Mouse (Mus musculus): ENCODE data around the gene Arv1. TPM values are rescaled to one million over a fixed set of nuclear protein-coding genes. Genes with fewer than 3 reads are reported as not detected.

Arv1 gene
- polyA plus RNA-seq, 1 experiment from 2014 or later, result 32.8 TPM

DNA sequence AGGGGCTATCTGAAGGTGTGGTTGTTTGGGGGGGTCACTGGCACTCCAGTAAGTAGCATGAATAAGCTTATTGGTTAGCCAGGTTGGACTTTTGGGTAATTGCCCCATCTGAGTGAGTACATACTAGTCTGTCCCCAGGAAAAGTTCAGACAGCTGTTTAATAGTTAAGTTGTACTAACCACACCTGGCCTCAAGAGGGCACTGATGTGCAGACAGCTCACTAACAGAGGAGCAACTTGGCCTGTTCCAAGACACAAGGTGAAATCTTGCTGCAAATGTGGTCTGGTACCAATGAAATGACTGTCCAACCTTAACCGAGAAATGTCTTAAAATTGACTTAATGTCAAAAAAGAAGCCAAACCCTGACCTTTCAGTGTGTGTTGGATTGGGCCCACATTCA lies 17.3 kb downstream of the Arv1 start:
- H3K9ac ChIP-seq, result no peak overlapping the region
- H3K27me3 ChIP-seq, result no peaks in the 10 kb centered on the region
- H3K36me3 ChIP-seq, result peaks cover 32% of the 10 kb centered on the region
- ATAC-seq (ENCODE audit: low FRiP score), result no peak
- H3K4me2 ChIP-seq, result no peak overlapping the region
- WGBS, result 78% methylated on average over 1 of the region's 1 CpGs
- H3K27ac ChIP-seq, result no peak overlapping the region
- no peaks in the 10 kb centered on the region for H3K4me1 ChIP-seq (replicated peaks)
- H3K4me3 ChIP-seq, result no peak overlapping the region
- H3K9me3 ChIP-seq, result no peaks in the 10 kb centered on the region

DNA sequence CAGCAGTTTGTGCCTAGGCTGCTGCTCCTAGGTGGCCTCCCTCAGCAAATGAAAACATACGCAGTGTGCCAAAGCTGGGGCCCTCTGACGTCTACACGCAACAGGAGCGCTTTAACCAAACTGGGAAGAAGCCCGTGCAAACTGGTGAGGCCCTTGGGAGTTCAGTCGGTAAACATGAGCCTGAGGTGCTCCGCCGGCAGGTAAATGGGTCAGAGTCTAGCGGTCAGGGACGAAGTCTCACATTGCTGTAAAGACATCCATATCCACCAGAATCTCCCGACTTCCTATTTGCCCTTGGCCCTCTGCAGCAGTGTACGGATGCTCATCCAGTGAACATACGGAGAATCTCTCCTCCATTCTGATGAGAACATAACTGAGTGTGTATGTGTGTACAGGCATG lies 24.7 kb downstream of the Arv1 start:
- Histone ChIP-seq H3K4me3 (no peak overlapping the region), H3K36me3 (no peaks in the 10 kb centered on the region), H3K27ac (no peak overlapping the region), H3K9ac (no peak overlapping the region), H3K9me3 (no peaks in the 10 kb centered on the region), H3K4me2 (no peak overlapping the region), H3K27me3 (peaks cover 29% of the 10 kb centered on the region), H3K4me1 (replicated peaks) (peaks cover 12% of the 10 kb centered on the region)
- WGBS, result 75% methylated on average over 13 of the region's 13 CpGs
- ATAC-seq (ENCODE audit: low FRiP score), result no peak

- Histone ChIP-seq H3K9ac (peak overlapping the region; percentile 67), H3K4me2 (peak overlapping the region; percentile 67), H3K27ac (no peak overlapping the region), H3K4me3 (peak overlapping the region; percentile 49), H3K9me3 (no peaks in the 10 kb centered on the region), H3K36me3 (no peaks in the 10 kb centered on the region), H3K27me3 (peaks cover 68% of the 10 kb centered on the region), H3K4me1 (replicated peaks) (peaks cover 14% of the 10 kb centered on the region)
- 1% methylated on average over 31 of the region's 31 CpGs for WGBS
- no peak for ATAC-seq (ENCODE audit: low FRiP score)
Measured at GRCm38 (mm10) chr8:124751191-124751590, 29.3 kb downstream of the Arv1 start.

DNA sequence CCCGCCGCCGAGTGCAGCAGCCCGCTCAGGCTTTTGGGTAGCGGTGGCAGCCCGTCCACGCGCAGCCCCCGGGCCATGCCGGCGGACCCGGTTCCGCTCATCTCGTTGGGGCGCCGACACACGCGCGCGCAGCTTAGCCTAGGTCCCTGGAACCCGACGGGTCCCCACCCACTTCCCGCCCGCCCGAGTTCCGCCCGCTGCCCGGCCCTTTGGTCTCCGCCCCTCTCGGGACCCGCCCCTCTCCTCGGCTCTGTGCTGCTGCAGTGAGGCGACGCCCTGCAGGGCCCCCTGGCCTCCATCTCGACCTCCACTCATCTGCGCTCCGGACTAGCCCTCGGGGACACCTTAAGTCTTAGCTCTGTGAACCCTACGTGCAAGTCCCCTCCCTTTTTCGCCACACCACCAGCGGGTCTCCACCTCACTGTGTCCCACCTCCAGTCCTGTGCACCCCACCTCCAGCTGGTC lies 29.8 kb downstream of the Arv1 start, which contains the start of gene Fam89a:
Gene Fam89a, minus strand, starts transcription at position 124 of the 465 bp plus-strand sequence.
- under 1% methylated on average over 37 of the region's 41 CpGs for WGBS
- Histone ChIP-seq H3K4me2 (peak within 1 kb of the TSS; percentile 67), H3K9ac (peak within 1 kb of the TSS; percentile 67), H3K9me3 (no peaks in the 10 kb centered on the region), H3K4me1 (replicated peaks) (peaks cover 14% of the 10 kb centered on the region), H3K36me3 (no peaks in the 10 kb centered on the region), H3K4me3 (peak within 1 kb of the TSS; percentile 49), H3K27me3 (peaks cover 68% of the 10 kb centered on the region), H3K27ac (no peak within 1 kb of the TSS)
- peak; percentile 61 for ATAC-seq (ENCODE audit: low FRiP score)

DNA sequence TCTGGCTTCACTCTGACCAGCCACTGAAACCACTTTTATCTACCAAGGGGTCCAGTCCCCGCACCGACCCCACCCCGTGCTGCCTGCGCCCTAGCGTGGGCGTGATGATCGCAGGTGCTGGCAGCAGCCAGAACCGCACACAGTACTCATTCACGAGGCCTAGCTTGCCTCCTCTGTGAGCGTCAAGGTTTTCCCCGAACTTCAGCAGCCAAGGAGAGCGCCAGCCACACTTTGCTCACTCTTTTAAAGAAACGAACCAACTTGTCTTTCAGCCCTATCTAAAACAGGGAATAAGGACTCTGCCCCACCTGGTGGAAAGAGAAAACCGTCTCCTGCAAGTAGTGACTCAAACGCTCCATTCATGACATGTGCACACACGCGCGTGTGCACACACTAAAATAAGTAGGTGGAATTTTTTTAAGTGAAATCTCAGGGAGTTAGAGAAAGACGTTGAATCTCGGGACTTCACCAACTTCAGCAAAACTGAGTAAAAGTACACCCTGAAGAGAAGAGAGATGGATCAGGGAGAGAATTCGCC lies 30.5 kb downstream of the Arv1 start:
- H3K4me1 ChIP-seq (replicated peaks), result peaks cover 14% of the 10 kb centered on the region
- no peak for ATAC-seq (ENCODE audit: low FRiP score)
- no peaks in the 10 kb centered on the region for H3K36me3 ChIP-seq
- H3K4me3 ChIP-seq, result peak overlapping the region; percentile 49; the same call in 1 of the 2 replicates
- 34% methylated on average over 21 of the region's 21 CpGs for WGBS
- no peak overlapping the region; the same call in 1 of the 2 replicates for H3K4me2 ChIP-seq
- H3K27ac ChIP-seq, result no peak overlapping the region
- peaks cover 68% of the 10 kb centered on the region for H3K27me3 ChIP-seq
- H3K9ac ChIP-seq, result no peak overlapping the region
- H3K9me3 ChIP-seq, result no peaks in the 10 kb centered on the region

DNA sequence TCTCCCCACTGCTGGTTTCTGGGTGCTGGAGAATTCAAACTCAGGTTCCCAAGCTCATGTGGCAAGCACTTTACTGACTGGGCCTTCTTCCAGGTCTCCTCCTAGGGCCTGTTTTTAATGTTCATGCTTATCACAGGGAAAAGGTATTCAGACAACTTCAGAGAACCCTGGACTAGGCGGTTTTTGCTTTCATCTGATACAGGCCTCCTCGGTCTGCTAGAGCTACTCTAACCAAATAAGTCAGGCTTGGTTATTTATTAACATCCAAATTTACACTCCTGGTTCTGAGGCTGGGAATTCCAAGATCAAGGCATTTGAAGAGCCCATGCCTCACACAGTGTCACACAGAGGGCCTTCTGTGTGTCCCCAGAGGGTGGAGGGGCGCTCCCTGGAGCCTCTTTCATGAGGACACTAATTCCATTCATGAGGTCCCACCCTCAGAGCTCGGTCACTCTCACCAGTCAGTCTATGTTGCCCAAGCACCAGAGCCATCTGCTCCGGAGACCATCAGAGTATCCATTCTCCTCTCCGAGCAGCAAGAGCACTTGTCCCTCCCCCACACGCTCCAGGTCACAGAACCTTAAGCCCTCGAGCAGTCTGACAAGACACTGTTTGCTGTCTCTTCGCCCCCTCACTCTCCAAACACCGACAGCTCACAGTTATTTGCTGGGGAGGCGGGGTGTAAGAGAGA lies 32.3 kb downstream of the Arv1 start:
- Histone ChIP-seq H3K36me3 (no peaks in the 10 kb centered on the region), H3K4me1 (replicated peaks) (peaks cover 14% of the 10 kb centered on the region), H3K4me2 (no peak overlapping the region), H3K4me3 (no peak overlapping the region), H3K27me3 (peaks cover 64% of the 10 kb centered on the region), H3K9ac (no peak overlapping the region), H3K9me3 (no peaks in the 10 kb centered on the region), H3K27ac (no peak overlapping the region)
- 17% methylated on average over 11 of the region's 11 CpGs for WGBS
- no peak for ATAC-seq (ENCODE audit: low FRiP score)

DNA sequence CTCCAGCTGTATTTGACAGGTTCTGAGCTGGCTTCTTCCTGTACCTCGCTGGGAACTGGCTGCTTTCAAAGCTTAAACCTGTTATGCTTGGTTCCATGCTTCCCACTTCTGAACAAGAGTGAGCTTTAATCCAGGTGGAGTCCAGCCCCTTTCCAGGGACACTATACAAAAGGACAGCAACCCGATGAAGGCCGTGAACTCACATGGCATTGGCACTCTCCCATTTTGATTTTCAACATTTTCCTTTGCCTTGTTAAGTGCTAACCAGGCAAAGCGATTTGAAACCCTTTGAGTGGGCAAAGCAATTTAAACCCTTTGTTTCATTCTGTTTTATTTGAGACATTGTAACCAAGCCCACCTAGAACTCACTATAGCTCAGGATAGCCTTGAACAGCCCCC lies 32.9 kb downstream of the Arv1 start:
- WGBS, result 51% methylated on average over 4 of the region's 4 CpGs
- H3K9me3 ChIP-seq, result no peaks in the 10 kb centered on the region
- H3K36me3 ChIP-seq, result no peaks in the 10 kb centered on the region
- ATAC-seq (ENCODE audit: low FRiP score), result no peak
- H3K9ac ChIP-seq, result no peak overlapping the region
- H3K27me3 ChIP-seq, result peaks cover 58% of the 10 kb centered on the region
- H3K4me1 ChIP-seq (replicated peaks), result peaks cover 14% of the 10 kb centered on the region
- H3K4me3 ChIP-seq, result no peak overlapping the region
- no peak overlapping the region for H3K27ac ChIP-seq
- H3K4me2 ChIP-seq, result no peak overlapping the region

DNA sequence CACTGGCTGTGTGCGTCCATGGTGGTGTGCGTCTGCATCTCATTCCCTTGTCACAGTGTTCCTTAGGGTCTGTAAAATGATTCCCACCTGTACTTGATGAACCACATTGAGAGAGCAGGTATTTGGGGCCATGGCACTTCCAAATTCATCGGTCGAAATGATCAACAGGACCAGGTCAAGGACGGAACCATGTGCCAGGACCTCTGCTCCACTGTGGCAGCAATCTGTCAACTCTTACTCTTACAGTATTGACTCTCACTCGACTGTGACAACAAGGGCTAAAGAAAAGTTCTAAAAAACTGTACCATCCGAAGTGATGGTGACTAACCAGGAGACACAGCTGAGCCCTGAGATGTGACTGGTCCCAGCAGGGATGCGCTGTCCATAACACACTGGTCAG lies 33.5 kb downstream of the Arv1 start:
- WGBS, result 84% methylated on average over 8 of the region's 8 CpGs

DNA sequence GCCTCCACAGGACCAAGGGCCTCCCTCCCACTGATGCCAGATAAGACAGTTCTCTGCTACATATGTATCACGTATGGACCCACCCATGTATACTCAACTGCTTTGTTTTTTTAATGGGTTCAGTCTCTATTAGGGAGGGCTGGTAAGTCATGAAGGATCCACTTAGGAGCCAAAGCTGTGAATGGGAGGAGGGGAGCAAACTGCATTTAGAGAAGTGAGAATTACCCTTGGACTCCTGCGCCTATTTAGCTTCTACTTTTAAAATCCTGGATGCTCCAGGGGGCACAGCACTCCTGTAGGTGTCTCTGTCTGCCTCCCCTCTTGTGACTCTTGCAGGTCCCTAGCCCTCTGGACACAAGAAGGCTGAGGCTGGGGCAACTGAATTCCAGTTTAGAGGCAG lies 34.2 kb downstream of the Arv1 start:
- Histone ChIP-seq H3K4me3 (no peak overlapping the region), H3K9me3 (no peaks in the 10 kb centered on the region), H3K9ac (no peak overlapping the region), H3K4me1 (replicated peaks) (peaks cover 7% of the 10 kb centered on the region), H3K27ac (no peak overlapping the region), H3K36me3 (no peaks in the 10 kb centered on the region), H3K27me3 (peaks cover 45% of the 10 kb centered on the region), H3K4me2 (no peak overlapping the region)
- no peak for ATAC-seq (ENCODE audit: low FRiP score)
- WGBS, result 71% methylated on average over 2 of the region's 2 CpGs

More for the DNA sequence above, 33.5 kb downstream of the Arv1 start:
- ATAC-seq (ENCODE audit: low FRiP score), result no peak
- H3K27me3 ChIP-seq, result peaks cover 51% of the 10 kb centered on the region
- no peak overlapping the region for H3K9ac ChIP-seq
- no peaks in the 10 kb centered on the region for H3K36me3 ChIP-seq
- H3K4me2 ChIP-seq, result no peak overlapping the region
- H3K9me3 ChIP-seq, result no peaks in the 10 kb centered on the region
- no peak overlapping the region for H3K4me3 ChIP-seq
- H3K4me1 ChIP-seq (replicated peaks), result peaks cover 13% of the 10 kb centered on the region
- no peak overlapping the region for H3K27ac ChIP-seq

DNA sequence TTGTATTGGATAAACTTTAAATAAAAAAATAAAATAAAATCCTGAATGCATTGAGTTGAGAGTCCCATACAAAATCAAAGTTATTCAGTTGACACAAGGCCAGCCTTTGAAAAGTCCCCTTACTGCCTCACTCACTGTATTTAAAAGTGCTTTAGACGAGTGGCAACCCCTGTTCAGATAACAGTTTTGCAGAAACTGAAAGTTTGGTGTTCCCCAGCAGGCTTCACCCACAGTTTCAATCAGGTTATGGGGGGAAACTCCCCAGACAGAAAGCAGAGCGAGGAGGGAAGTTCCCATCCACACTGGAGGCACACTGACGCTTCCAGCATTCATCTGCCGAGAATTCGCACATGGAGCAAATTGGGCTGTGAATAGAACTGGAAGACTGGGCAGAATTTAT lies 34.7 kb downstream of the Arv1 start:
- no peak for ATAC-seq (ENCODE audit: low FRiP score)
- H3K27me3 ChIP-seq, result peaks cover 40% of the 10 kb centered on the region
- H3K4me3 ChIP-seq, result no peak overlapping the region
- H3K9ac ChIP-seq, result no peak overlapping the region
- H3K4me1 ChIP-seq (replicated peaks), result peaks cover 2% of the 10 kb centered on the region; the same call in 1 of the 2 replicates
- H3K27ac ChIP-seq, result no peak overlapping the region
- 66% methylated on average over 5 of the region's 5 CpGs for WGBS
- H3K9me3 ChIP-seq, result no peaks in the 10 kb centered on the region
- H3K36me3 ChIP-seq, result no peaks in the 10 kb centered on the region
- no peak overlapping the region for H3K4me2 ChIP-seq

- peaks cover 21% of the 10 kb centered on the region for H3K27me3 ChIP-seq
Measured at GRCm38 (mm10) chr8:124758544-124758943, 36.6 kb downstream of the Arv1 start.

DNA sequence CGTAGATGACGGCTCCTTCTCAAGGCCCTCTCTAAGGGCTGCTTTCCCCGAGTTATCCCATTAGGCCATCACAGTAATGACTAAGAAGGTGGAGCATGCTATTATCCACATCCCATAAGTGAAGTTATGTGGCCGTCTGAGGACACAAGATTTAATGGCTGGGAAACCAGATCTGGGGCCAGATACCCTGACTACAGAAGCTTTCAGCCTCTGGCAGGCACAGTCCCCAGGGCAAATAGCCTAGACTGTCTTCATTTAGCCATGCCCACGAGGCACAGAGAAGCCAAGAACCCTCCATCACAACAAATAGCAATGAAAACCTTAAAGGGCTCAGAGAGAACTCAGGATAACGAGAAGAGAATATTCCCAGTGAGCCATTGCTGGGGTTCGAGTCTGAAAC lies 41.1 kb downstream of the Arv1 start:
- 65% methylated on average over 7 of the region's 7 CpGs for WGBS

More at GRCm38 (mm10) chr8:124758544-124758943, 36.6 kb downstream of the Arv1 start:
- Histone ChIP-seq H3K9me3 (no peaks in the 10 kb centered on the region), H3K4me2 (no peak overlapping the region), H3K36me3 (no peaks in the 10 kb centered on the region), H3K9ac (no peak overlapping the region), H3K4me1 (replicated peaks) (no peaks in the 10 kb centered on the region), H3K27ac (no peak overlapping the region), H3K4me3 (no peak overlapping the region)
- ATAC-seq (ENCODE audit: low FRiP score), result no peak
- WGBS, result 48% methylated on average over 3 of the region's 3 CpGs

DNA sequence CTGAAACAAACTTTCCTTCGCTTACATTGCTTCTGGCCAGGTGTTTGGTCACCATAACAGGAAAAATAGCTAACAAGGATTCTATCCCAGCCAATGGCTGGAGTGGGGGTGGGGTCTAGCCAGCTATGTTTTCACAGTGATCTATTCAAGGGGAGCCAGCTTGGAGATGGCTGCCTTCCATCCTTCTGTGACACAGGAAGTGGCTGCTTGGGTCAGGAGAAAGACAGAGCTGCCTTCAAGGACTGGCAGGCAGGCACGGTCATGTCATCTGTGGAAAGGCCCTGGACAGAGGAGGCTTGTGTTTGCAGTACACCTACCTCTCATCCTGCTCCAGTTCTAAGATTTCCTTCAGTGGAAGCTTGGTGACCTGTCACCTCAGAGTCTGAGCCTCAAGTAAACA lies 50.5 kb downstream of the Arv1 start:
- Histone ChIP-seq H3K4me3 (no peak overlapping the region), H3K9me3 (no peaks in the 10 kb centered on the region), H3K4me1 (replicated peaks) (0 out of 2 replicates have a peak, but pooled peaks cover 3% of the 10 kb centered on the region), H3K9ac (no peak overlapping the region), H3K27ac (no peak overlapping the region), H3K36me3 (no peaks in the 10 kb centered on the region), H3K27me3 (peaks cover 10% of the 10 kb centered on the region; the same call in 1 of the 2 replicates), H3K4me2 (no peak overlapping the region)
- 78% methylated on average over 2 of the region's 2 CpGs for WGBS
- no peak for ATAC-seq (ENCODE audit: low FRiP score)

More for the DNA sequence above, 41.1 kb downstream of the Arv1 start:
- no peak overlapping the region for H3K27ac ChIP-seq
- H3K4me3 ChIP-seq, result no peak overlapping the region
- no peaks in the 10 kb centered on the region for H3K4me1 ChIP-seq (replicated peaks)
- H3K36me3 ChIP-seq, result no peaks in the 10 kb centered on the region
- no peak overlapping the region for H3K4me2 ChIP-seq
- H3K27me3 ChIP-seq, result no peaks in the 10 kb centered on the region
- H3K9me3 ChIP-seq, result no peaks in the 10 kb centered on the region
- no peak overlapping the region for H3K9ac ChIP-seq
- ATAC-seq (ENCODE audit: low FRiP score), result no peak
